Mouse (Mus musculus) adipocyte (in vitro differentiated cells): ENCODE data around the gene Syde2.
A peak's percentile ranks its signal among the peaks of the same experiment; 100 is the strongest.
"Not testable (repeated sequence)": the region's sequence is repeated elsewhere in the genome, so short reads cannot be mapped to it uniquely, and the experiment has no call there.

Source experiments
- DNase-seq: peaks from one replicate; pipeline ENCODE4 v3.0.0-alpha.2; 2016; ENCODE audit warnings: low spot score

The Syde2 gene

DNA sequence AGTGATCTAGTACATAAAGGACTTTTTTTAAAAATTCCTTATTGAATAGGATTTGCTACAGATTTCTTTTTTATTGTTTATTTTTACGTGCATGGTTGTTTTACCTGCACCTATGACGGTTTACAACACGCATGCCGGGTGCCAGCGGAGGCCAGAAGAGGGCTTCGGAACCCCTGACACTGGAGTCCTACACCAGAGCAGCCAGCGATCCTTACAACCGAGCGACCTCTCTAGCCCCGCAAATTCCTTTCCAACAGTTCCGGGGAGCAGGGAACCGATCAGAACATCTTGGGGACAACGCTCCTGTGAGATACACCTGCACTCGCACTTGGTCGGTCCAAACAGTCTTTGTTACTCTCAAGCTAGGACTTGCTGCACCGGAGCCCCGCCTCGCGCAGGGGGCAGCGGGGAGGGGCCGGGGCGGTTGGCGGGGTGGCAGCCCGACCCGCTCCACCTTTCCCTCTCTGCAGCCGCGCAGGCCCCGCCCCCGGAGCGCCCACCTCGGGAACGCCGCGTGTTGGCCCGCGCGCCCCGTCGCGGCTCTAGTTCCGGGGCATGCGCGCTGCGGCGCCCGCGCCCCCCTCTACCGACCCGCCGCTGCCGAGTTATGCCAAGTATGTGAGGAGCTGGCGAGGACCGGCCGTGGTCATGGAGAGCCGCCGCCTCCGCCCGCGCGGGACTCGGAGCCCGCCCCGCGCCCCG lies at the start of gene Syde2:
Gene Syde2, plus strand, starts transcription at position 603 of the 702 bp plus-strand sequence.
- DNase-seq, result peak; percentile 55

DNA sequence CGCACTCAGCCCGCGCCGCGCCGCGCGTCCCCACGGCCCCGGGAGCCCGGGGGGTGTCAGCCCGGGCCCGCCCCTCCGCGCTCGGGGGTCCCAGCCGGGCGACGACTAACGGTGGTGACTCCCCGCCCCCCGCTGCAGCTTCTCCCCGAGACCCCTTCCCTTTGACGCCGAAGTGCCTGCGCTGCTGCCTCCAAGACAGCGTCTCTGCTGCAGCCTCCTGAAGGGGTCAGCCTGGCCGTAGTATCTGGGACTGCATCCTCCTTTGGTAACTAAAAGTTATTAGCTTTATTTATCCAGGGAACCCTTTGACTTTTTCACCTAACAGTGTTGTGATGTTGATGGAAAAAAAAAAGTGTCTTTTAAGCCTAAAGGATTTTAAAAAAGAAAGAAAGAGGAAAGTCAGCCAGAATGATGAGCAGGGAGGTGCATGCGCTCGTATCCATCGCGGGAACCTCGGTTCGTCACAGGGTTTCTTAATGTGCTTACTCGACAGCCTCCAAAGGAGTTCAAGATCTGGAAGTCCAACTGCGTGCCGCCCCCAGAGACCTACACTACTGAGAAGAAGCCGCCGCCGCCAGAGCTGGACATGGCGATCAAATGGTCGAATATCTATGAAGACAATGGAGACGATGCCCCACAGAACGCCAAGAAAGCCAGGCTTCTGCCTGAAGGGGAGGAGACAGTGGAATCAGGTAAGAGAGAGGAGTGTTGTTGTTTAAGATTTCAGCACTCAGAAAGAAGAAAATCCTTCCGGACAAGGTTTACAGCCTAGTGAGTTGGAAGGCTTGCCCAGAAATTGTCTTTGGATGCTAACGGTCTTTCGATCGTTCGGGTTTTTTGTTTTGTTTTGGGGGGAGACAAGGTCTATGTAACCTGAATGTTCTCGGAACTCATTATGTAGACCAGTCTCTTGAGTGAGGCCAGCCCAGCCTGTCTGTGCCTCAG lies 49.0 kb upstream of the Syde2 start:
- DNase-seq, result no peak

DNA sequence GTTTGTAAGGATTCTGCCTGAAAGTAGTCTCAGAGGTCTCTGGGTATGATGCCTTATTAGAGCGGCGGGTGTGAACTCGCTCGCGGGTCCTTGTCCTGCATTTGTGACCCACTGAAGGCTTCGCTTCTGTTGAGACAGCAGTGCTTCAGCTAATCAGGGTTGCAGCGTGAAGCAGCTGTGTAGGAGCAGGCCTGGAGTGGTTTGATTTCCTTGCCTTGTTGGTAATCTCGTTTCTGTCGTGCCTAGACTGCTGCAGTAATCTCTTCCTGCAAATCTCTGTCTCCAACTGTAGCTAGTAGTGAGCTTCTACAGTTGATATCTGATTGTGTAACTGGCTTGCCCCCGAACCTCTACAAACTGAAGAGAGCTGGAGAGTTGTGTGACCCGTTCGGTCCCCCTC lies 48.3 kb upstream of the Syde2 start:
- DNase-seq, result no peak

DNA sequence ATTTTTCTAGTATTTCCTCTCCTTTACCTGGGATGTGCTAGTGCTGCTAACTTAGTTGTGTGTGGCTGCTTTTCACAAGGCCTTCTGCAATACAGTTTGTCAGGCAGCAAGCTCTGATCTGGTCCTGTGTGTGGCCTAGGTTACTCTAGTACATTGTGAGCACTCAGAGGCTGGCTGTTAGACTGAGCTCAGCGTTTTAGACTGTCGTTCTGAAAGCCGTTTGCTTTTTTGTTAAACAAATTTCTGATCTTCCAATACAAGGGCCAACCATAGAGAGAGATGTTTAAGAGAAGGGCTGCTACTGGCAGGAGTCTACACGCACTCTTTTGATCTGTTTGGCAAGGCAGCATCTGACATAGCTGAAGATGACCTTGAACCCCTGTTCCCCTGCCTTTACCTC lies 47.7 kb upstream of the Syde2 start:
- DNase-seq, result no peak

DNA sequence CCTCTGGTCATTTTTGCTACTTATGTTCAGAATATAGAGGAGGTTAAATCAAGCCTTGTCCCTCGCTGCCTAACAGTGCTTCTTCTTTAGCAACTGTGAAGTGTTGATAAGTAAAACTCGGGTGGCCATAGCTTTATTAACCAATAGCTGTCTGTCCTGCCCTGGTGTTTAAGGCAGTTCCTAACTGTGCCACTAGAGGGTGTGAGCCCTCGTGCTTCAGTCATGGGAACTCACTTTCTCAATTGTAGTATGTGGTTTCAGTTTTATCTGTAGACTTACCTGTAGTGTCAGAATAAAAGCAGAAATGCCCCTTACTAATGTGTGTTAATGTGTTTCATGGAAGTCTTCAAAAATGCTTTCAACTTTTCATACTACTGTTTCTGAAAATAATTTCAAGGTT lies 45.7 kb upstream of the Syde2 start:
- peak; percentile 88 for DNase-seq

DNA sequence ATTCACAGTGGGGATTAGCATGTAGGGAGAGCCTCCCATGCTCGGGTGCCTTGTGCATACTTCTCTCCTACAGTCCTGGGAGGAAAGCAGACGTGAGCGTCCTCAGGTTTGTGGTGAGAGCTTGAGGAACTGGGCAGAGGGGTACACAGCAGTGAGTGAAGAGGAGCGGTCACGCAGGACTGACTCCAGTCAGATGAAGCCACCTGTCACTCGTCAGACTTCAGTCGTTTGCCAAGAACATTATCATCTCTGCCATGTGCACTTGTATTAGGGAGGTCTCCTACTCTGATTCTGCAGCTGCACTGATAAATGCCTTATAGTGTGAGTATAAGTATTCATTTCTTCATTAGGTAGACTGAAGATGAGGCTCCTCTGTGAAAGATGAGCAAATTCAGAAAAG lies 43.3 kb upstream of the Syde2 start:
- DNase-seq, result no peak

DNA sequence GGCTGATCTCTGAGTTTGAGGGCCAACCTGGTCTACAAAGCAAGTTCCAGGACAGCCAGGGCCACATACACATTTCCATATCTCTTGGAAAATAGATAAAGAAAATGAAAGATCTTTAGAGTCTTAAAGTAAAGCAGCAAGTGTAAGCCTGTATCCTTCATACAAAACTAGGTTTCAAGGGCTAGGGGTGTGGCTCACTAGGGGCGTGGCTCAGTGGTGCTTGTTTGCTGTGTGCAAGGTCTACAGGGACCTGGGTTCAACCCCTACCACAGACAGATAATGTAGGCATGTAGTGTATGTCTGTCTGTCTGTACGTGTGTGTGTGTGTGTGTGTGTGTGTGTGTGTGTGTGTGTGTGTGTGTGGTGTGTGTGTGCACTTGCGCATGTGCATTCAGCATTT lies 41.8 kb upstream of the Syde2 start:
- DNase-seq, result no peak

DNA sequence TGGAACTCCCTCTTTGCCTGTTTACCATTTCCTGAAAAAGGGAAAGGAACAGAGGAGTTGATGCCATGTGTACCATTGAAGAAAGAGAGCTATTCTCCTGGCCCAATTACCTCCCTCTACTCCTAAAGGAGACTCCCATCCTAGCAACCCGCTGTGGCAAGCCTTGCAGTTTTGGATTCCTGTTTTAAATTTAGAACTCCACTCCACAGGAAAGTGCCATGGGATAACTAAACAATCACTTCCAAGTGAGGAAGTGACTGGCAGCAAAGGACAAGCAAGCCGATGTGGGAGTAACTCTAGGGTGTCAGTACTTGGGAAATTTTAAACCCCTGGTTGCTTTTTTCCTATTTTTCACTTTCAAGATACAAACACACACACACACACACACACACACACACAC lies 41.0 kb upstream of the Syde2 start:
- no peak for DNase-seq

DNA sequence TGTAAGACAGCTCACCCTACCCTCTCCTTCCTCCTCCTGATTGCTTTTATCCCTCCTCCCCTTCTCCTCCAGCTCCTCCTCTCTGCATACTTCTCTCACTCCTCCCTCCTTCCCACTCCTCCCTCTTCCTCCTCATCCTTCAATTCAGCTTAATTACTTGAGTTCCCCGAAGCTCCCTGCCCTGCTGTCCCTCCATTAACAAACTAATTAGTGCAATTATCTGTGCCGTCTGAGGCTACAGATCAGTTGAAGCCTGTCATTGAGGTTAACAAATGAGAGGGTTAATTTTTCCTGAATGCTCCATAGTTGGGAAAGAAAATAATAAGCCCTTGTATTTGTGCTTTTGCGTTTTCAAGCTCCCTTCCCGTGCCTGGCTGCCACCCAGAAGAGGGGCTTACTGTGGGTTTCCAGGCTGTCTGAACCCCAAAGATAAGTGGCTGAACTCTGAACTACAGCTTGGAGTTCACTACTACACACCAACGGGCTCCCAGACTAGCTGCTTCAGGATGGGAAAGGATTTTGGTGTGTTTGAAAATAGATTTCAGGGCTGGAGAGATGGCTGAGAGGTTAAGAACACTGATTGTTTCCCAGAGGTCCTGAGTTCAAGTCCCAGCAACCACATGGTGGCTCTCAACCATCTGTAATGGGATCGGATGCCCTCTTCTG lies 40.0 kb upstream of the Syde2 start:
- no peak for DNase-seq

DNA sequence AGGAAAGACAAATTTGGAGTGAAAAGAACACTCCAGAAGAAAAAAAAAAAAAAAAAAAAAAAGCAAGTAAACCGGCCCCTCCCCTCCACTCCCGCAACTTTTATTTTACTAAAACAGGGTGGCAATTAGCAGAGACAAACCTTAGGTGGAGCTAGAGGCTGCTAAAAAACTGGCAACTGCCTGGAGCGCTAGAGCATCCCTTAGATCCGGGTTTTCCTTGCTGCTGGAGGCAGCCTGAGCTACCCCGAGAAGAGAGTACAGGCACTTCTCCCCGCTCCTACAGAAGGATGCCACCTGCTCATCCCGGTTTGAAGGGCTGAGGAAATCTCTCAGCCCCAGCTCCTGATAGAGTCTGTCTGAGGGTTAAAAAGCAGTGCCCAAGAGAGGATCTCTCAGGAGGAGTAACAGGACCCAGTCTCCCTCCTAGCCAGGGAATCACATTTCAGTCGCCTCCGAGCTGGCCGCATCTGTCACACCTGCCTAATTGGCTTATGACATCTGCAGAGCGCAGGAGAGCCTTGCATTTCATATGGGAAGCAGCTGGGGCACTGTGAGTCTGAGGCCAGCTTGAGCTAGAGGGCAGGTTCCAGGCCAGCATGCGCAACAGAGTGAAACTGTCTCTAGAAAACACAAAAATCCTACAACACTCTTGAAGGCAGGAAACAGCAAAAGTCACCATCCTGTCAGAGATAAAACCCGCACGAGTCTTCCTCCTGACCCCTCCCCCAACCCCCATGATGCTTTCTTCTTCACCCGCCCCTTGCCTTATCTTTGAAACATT lies 37.4 kb upstream of the Syde2 start:
- DNase-seq, result peak; percentile 75

DNA sequence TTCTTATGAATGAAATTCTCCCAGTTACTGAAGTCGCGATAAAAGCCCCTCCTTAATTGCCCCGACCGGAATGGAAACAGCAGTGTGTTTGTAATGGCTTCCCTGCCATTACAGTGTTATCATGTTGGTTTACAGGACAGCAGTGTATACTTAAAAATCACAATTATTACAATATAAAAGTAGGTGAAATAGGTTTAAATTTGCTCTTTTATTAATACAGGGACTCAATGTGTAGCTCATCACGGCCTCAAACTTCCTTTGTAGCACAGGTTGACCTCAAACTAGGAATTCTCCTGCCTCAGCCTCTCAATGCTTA lies 36.9 kb upstream of the Syde2 start:
- no peak for DNase-seq

DNA sequence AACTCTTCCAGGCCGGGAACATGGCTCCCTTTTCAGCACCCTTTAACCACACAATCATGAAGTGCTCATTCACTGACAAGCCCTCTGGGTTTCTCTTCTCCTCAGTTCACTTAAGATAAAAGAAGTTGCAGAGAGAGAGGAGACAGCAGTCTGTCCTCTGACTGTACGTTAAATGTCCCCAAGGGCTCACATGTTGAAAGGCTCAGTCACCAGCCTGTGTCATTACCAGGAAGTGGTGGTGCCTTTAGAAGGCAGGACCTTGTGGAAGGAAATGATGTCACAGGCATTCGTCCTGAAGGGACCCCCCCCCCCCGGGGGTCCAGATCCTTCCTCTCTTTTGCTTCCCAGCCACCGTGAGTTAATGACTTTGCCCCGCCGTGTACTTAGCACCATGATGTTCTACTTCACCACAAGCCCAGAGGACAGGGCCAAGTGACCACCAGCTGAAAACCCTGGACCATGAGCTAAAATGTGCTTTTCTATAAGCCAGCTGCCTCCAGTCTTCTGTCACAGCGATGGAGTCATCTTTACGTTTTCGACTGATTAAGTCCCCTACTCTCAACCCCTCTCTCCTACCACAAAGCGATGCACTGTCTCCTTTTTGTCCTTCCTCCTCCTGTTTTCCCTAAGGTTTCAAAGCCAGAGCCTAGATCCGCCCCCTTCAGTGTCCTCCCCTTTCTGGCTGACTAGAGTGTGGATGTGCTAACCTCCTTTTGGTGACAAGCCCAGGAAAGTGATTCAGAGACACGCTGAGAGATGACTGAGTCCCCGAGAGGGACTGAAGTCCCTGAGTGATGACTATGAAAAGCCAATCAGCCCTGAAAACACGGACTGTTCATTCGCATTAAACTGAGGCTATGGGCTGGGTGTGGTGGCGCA lies 36.1 kb upstream of the Syde2 start:
- DNase-seq, result peak; percentile 77

DNA sequence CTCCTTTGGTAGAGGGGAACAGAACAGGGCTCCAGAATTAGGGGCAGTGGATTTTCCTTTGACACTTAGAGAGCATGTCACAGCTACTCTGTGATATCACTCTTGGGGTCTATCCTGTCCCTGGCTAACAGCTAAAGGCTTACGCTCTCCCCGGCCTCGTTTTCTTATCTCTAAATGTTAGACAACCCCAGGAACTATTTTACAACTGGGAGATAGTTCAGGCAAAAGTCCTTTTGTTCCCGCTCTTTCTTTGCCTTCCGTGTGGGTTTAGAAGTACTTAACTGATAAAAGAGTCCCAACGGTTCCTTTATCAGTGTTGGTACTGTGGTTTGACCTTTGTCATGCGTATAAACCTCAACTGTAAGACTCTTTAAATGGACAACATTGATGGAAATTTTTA lies 34.7 kb upstream of the Syde2 start:
- no peak for DNase-seq

DNA sequence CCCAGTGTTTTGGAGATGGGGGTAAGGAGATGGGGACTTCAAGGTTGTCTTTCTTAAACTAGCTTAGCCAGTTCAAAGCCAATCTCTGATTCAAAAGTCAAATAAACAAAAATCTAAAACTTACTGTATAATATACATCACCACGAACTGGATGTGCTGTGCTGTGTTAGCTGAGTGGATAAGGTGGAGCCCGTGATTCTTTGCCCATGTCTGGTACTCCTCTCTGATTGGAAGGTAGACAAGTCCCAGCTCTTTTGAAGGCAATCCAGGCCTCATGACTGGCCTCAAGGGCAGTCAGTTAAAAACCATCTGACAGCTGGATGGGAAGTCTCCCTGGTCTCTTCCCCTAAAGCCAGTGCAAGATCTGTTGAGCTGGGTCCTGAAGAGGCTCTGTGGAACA lies 34.3 kb upstream of the Syde2 start:
- DNase-seq, result no peak

DNA sequence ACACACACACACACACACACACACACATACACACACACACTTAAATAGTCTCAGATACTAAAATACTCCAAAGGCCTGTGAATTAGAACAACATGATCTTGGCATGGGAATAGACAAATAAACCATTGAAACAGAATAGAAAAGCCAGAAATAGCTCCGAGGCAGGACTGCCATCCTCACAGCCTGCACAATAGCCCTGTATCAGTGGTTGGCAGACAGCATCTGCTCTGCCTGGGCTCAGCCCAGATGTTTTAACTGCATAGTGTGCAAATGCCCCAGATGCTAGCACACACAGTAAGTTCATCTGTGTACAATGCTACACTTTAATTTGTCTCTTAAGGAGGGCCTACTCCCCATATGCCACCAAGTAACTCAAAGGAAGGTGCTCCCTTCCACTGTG lies 27.8 kb upstream of the Syde2 start:
- peak; percentile 44 for DNase-seq

DNA sequence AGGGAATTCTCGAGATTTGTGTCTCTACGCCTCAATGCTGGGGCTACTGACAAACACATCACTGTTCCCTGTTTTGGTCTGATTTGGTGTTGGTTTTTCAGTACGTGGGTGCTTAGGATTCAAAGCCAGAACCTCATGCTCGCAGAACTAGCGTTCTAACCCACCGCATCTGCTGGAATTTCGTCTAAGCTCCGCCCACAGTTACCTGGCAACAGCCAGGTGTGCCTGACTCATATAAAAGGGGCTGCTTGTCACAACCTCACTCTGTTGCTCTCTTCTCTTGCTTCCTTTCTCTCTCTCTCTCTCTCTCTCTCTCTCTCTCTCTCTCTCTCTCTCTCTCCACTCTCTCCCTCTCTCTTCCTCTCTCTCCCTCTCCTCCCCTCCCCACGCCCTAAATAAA lies 25.3 kb upstream of the Syde2 start:
- no peak for DNase-seq

DNA sequence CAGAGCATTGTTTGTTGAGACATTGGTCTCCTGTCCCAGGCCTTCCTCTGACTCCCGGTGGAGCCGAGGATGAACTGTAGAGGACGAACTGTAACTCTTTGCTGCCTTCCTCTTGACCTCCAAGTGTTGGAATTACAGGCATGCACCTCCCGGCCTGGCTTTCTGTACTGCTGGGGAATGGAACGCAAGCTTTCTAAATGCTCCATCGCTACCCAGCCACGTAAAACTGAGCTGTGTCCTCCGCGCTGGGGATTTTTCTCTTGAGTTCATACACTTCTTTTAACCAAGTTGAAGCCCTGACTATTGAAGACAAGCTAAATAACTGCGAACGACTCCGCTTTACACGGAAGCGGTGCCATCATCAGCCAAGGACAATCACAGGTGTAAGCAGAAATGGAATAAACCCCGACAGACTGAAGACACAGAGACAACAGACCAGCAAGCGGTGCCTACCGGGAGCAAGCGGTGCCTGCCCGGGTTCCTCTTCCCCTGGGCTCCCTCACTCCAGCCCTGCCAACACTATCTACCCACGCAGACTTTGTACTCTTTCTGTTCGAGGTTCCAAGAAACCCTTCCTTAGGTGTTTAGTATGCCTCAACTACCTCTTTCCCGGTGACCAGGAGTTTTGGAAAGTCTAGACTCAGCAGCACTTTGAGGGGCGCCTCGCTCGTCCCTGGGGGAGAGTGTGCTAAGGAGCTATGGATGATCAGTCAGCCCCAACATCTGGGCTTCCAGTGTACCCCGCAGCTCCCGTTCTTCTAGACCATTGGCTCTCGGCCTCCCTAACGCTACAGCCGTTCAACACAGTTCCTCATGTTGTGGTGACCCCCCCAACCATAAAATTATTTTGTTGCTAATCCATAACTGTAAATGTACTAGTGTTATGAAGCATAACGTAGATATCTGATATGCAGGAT lies 24.3 kb upstream of the Syde2 start:
- DNase-seq, result no peak

DNA sequence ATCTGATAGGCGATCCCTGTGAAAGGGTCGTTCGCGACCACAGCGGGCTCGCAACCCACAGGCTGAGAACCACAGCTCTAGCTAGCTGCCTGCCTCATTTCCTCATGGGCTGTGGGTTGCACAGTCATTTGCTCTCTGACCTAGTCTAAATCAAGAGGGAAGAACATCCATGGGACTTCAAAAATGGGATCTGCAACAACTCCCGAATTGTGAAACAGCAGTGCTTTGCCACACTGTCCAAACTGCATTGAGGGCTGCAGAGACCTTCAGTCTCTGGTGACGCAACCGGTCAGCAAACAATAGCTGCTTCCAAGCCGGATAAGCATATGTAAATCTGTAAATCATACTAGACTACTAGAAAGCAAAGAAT lies 23.7 kb upstream of the Syde2 start:
- peak; percentile 80 for DNase-seq

DNA sequence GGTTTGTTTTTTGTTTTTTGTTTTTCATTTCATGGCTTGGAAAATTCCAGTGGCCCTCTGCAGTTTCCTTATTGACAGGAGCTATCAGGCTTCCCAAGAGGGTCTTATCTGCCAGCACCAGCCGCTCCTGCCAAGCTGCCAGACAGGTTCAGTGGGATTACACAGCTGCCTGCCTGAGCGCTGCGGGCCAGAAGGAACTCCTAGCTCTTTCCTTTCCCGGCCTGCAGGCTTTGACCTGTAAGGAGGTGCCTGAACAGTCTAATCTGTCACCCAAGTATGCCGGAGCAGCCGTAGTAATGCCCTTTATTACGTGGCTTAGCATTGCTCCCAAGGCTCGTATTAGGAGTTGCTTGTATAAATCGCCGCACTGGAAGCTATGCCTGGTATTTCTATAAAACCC lies 23.2 kb upstream of the Syde2 start:
- DNase-seq, result peak; percentile 21

DNA sequence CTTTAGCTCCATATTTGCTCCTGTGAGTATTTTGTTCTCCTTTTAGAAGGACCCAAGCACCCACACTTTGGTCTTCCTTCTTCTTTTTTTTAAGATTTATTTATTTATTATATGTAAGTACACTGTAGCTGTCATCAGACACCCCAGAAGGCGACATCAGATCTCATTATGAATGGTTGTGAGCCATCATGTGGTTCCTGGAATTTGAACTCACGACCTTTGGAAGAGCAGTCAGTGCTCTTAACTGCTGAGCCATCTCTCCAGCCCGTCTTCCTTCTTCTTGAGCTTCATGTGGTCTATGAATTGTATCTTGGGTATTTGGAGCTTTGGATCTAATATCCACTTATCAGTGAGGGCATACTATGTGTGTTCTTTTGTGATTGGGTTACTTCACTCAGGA lies 22.1 kb upstream of the Syde2 start:
- DNase-seq, result not testable (repeated sequence)
